Mouse (Mus musculus): Measurements from ENCODE around the gene Rbm19. TPM values are rescaled to one million over a fixed set of nuclear protein-coding genes. Genes with fewer than 3 reads are reported as not detected.

The Rbm19 gene
- polyA plus RNA-seq, 1 experiment from 2014 or later = 23.0 TPM

DNA sequence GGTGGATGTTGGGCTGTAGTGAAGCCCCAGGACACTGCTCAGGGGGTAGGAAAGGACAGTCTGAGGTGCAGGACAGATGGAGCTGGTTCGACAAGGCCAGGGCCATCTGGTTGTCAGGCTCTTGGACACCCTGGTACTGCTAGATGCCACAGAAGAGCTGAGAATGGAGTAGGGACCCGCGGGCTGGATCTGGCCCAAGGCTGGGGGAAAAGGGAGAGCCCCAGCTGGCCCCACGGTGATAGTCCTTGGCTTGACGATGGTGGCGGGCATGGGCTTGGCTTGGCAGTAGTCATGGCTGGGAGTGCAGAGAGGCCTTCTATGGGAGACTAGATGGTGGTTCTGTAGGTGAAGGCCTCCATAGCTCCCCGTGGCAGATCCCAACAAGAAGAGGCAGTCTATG lies 12.8 kb downstream of the Rbm19 start:
- no peak for DNase-seq (ENCODE audit: low spot score, missing footprints)
- no peak for ATAC-seq (ENCODE audit: low FRiP score)
- Histone ChIP-seq H3K9me3 (ENCODE audit: control insufficient read depth, low read length) (no peaks in the 10 kb centered on the region), H3K4me2 (no peak overlapping the region), H3K4me3 (ENCODE audit: low read depth, low read length) (no peak overlapping the region), H3K27ac (ENCODE audit: low read depth, low read length) (no peak overlapping the region), H3K36me3 (ENCODE audit: control insufficient read depth, insufficient read depth, low read length) (peaks cover 15% of the 10 kb centered on the region), H3K27me3 (ENCODE audit: control insufficient read depth, insufficient read depth, low read length) (no peaks in the 10 kb centered on the region), H3K9ac (ENCODE audit: low read length) (no peak overlapping the region), H3K4me1 (ENCODE audit: control insufficient read depth, insufficient read depth, low read length) (no peaks in the 10 kb centered on the region)
- 94% methylated on average over 7 of the region's 7 CpGs for WGBS

DNA sequence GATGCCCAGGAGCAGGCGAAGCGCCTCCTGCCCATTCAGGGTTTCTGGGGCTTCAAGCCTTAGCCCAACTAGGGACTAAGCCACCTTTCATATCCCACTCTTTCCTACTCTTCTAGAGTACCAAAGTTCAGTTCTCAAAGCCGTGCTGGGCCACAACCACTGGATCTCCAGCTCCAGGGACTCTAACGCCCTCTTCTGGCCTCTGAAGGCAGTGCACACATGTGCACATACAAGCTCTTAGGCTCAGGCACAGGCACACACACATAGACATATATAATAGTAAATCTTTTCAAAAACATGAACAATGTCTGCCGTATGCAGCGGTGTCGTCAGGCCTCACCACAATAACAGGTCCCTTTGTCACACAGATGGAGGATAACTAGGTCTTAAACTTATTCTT lies 13.5 kb downstream of the Rbm19 start:
- Histone ChIP-seq H3K27me3 (ENCODE audit: control insufficient read depth, insufficient read depth, low read length) (no peaks in the 10 kb centered on the region), H3K27ac (ENCODE audit: low read depth, low read length) (no peak overlapping the region), H3K9ac (ENCODE audit: low read length) (no peak overlapping the region), H3K9me3 (ENCODE audit: control insufficient read depth, low read length) (no peaks in the 10 kb centered on the region), H3K4me2 (no peak overlapping the region), H3K4me1 (ENCODE audit: control insufficient read depth, insufficient read depth, low read length) (no peaks in the 10 kb centered on the region), H3K4me3 (ENCODE audit: low read depth, low read length) (no peak overlapping the region), H3K36me3 (ENCODE audit: control insufficient read depth, insufficient read depth, low read length) (peaks cover 10% of the 10 kb centered on the region)
- no peak for ATAC-seq (ENCODE audit: low FRiP score)
- no peak for DNase-seq (ENCODE audit: low spot score, missing footprints)
- WGBS = 92% methylated on average over 7 of the region's 7 CpGs

DNA sequence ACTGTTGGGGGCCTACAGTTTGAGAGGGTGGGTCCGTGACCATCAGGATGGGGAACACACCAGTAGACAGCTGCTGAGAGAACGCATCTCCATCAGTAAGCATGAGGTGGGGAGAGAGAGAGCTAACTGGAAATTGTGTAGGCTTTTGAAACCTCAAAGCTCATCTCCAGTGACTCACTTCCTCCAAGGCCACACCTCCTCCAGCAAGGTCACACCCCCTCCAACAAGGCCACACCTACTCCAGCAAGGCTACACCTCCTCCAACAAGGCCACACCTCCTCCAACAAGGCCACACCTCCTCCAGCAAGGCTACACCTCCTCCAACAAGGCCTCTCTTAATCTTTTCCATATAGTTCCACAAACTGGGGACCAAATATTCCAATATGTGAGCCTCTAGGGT lies 13.9 kb downstream of the Rbm19 start:
- no peak overlapping the region for H3K27ac ChIP-seq (ENCODE audit: low read depth, low read length)
- H3K9ac ChIP-seq (ENCODE audit: low read length) = no peak overlapping the region
- no peak for ATAC-seq (ENCODE audit: low FRiP score)
- no peaks in the 10 kb centered on the region for H3K27me3 ChIP-seq (ENCODE audit: control insufficient read depth, insufficient read depth, low read length)
- peaks cover 9% of the 10 kb centered on the region for H3K36me3 ChIP-seq (ENCODE audit: control insufficient read depth, insufficient read depth, low read length)
- peak; percentile 72 for DNase-seq (ENCODE audit: low spot score, missing footprints)
- H3K9me3 ChIP-seq (ENCODE audit: control insufficient read depth, low read length) = no peaks in the 10 kb centered on the region
- H3K4me2 ChIP-seq = no peak overlapping the region
- H3K4me3 ChIP-seq (ENCODE audit: low read depth, low read length) = no peak overlapping the region
- H3K4me1 ChIP-seq (ENCODE audit: control insufficient read depth, insufficient read depth, low read length) = no peaks in the 10 kb centered on the region
- WGBS = 94% methylated on average over 2 of the region's 2 CpGs

DNA sequence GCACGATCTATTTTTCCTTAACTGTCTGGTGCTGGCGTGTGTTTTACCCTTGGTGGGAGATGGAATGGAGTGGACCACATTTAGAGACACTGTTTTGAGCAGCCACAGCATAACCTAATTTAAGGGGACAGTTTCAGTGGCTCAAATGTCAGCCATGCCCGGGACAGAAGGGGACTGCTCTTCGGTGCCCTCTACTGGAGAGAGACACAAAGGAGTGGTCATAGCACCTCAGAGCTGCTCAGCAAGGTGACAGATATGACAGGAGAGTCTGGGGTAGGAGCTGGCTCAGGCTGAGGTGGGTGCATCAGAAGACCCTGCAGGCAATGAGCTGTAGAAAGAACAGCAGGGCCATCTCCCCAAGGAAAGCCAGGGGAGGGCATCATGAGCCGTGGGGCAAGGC lies 15.3 kb downstream of the Rbm19 start:
- Histone ChIP-seq H3K27me3 (ENCODE audit: control insufficient read depth, insufficient read depth, low read length) (no peaks in the 10 kb centered on the region), H3K27ac (ENCODE audit: low read depth, low read length) (no peak overlapping the region), H3K9me3 (ENCODE audit: control insufficient read depth, low read length) (no peaks in the 10 kb centered on the region), H3K9ac (ENCODE audit: low read length) (no peak overlapping the region), H3K36me3 (ENCODE audit: control insufficient read depth, insufficient read depth, low read length) (peaks cover 3% of the 10 kb centered on the region), H3K4me2 (no peak overlapping the region), H3K4me3 (ENCODE audit: low read depth, low read length) (no peak overlapping the region), H3K4me1 (ENCODE audit: control insufficient read depth, insufficient read depth, low read length) (peaks cover 5% of the 10 kb centered on the region)
- no peak for ATAC-seq (ENCODE audit: low FRiP score)
- peak; percentile 93 for DNase-seq (ENCODE audit: low spot score, missing footprints)
- 62% methylated on average over 5 of the region's 5 CpGs for WGBS

DNA sequence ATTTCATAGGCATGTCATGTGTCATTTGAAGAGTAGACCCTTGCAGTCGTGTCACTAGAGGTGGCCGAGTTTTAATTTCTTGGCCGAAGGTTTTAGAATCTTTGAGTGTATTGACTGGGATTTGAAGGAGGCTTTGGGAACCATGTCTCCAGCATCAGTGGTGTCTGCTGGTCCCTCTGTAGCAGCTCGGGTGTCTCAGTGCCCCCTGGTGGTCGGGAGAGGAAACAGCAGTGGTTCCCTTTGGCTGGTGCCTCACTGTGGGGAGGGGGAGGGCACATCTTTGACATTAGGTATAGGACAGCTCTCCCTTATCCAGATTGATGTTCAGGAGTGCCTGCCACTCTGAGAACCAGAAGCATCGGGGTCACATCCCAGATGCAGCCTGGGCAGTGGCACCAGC lies 17.7 kb downstream of the Rbm19 start:
- 38% methylated on average over 6 of the region's 6 CpGs for WGBS
- DNase-seq (ENCODE audit: low spot score, missing footprints) (peak; percentile 92), ATAC-seq (ENCODE audit: low FRiP score) (no peak)
- Histone ChIP-seq H3K9ac (ENCODE audit: low read length) (no peak overlapping the region), H3K4me2 (no peak overlapping the region), H3K27ac (ENCODE audit: low read depth, low read length) (no peak overlapping the region), H3K4me3 (ENCODE audit: low read depth, low read length) (no peak overlapping the region), H3K36me3 (ENCODE audit: control insufficient read depth, insufficient read depth, low read length) (peaks cover 3% of the 10 kb centered on the region), H3K9me3 (ENCODE audit: control insufficient read depth, low read length) (no peaks in the 10 kb centered on the region), H3K27me3 (ENCODE audit: control insufficient read depth, insufficient read depth, low read length) (no peaks in the 10 kb centered on the region), H3K4me1 (ENCODE audit: control insufficient read depth, insufficient read depth, low read length) (peaks cover 5% of the 10 kb centered on the region)

DNA sequence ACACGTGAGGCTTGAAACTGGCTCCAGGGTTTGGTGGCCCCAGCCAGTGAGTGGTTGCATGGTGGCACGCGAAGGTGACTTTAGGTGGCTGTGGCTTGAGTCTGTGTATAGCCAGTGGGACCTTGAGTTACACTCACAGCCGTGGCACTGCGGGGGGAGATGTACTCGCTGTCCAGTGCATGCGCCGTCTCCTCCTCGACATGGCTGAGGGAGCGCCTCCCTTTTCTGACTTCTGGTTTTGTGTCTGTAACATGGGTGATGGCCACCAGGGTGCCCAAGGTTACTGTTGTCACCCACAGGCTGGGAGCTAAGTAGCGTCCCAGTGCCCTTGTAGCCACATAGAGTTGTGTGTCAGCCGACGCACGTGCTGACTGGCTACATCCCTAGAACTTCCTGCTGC lies 19.1 kb downstream of the Rbm19 start:
- Histone ChIP-seq H3K9me3 (ENCODE audit: control insufficient read depth, low read length) (no peaks in the 10 kb centered on the region), H3K4me3 (ENCODE audit: low read depth, low read length) (no peak overlapping the region), H3K27ac (ENCODE audit: low read depth, low read length) (no peak overlapping the region), H3K27me3 (ENCODE audit: control insufficient read depth, insufficient read depth, low read length) (peaks cover 1% of the 10 kb centered on the region; the same call in 1 of the 2 replicates), H3K36me3 (ENCODE audit: control insufficient read depth, insufficient read depth, low read length) (no peaks in the 10 kb centered on the region; the same call in 1 of the 2 replicates), H3K4me1 (ENCODE audit: control insufficient read depth, insufficient read depth, low read length) (peaks cover 5% of the 10 kb centered on the region), H3K9ac (ENCODE audit: low read length) (no peak overlapping the region), H3K4me2 (no peak overlapping the region)
- WGBS = 90% methylated on average over 14 of the region's 14 CpGs
- ATAC-seq (ENCODE audit: low FRiP score) (no peak), DNase-seq (ENCODE audit: low spot score, missing footprints) (no peak)

DNA sequence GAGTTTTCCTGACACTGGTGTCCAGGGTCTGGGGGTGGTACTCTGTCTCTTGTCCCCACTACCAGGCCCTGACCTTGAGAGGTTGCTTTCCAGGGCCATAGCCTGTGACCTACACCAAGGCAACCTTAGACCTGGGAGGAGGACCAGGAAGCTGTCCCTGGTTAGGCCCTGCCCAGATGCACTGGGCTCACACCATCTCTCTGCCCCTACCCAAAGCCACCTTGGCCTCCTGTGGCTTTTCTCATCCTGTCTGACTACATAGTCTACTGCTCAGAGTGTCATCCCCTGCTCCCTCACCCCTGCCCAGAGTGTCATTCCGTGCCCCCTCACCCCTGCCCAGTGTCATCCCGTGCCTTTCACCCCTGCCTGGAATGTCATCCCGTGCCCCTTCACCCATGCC lies 19.6 kb downstream of the Rbm19 start:
- ATAC-seq (ENCODE audit: low FRiP score) (0 out of 2 replicates have a peak, but pooled peaks have one; percentile 1), DNase-seq (ENCODE audit: low spot score, missing footprints) (no peak)
- Histone ChIP-seq H3K4me1 (ENCODE audit: control insufficient read depth, insufficient read depth, low read length) (peaks cover 5% of the 10 kb centered on the region), H3K4me2 (no peak overlapping the region), H3K27ac (ENCODE audit: low read depth, low read length) (no peak overlapping the region), H3K27me3 (ENCODE audit: control insufficient read depth, insufficient read depth, low read length) (peaks cover 2% of the 10 kb centered on the region), H3K4me3 (ENCODE audit: low read depth, low read length) (no peak overlapping the region), H3K9ac (ENCODE audit: low read length) (no peak overlapping the region), H3K9me3 (ENCODE audit: control insufficient read depth, low read length) (no peaks in the 10 kb centered on the region), H3K36me3 (ENCODE audit: control insufficient read depth, insufficient read depth, low read length) (no peaks in the 10 kb centered on the region; the same call in 1 of the 2 replicates)
- 47% methylated on average over 3 of the region's 3 CpGs for WGBS

DNA sequence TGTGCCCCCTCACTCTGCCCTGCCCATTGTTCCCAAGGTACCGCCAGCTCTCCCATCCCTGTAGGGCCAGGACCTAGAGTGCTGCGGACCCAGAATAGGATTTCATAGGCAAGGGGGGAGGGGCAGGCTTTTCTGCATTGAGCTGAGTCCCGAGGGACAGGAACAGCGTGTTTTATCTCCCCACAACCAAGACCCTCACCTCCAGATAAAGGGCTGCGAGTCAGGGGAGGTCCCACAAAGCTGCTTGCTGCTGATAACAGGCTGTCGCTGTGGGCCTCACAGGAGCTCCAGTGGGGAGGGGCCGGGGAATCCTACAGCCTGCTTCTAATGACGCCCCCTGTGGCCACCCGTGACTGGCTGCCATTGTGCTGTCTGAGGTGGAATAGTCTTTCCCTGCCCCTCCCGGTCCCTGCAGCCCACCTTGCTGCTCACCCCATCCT lies 20.0 kb downstream of the Rbm19 start:
- H3K4me1 ChIP-seq (ENCODE audit: control insufficient read depth, insufficient read depth, low read length) = peaks cover 5% of the 10 kb centered on the region
- no peaks in the 10 kb centered on the region for H3K9me3 ChIP-seq (ENCODE audit: control insufficient read depth, low read length)
- ATAC-seq (ENCODE audit: low FRiP score) (peak; percentile 44; the same call in 1 of the 2 replicates), DNase-seq (ENCODE audit: low spot score, missing footprints) (no peak)
- H3K4me3 ChIP-seq (ENCODE audit: low read depth, low read length) = no peak overlapping the region
- H3K4me2 ChIP-seq = no peak overlapping the region
- peaks cover 6% of the 10 kb centered on the region for H3K27me3 ChIP-seq (ENCODE audit: control insufficient read depth, insufficient read depth, low read length)
- H3K27ac ChIP-seq (ENCODE audit: low read depth, low read length) = 0 out of 2 replicates have a peak overlapping the region, but pooled peaks have one; percentile 40
- H3K9ac ChIP-seq (ENCODE audit: low read length) = no peak overlapping the region
- no peaks in the 10 kb centered on the region; the same call in 1 of the 2 replicates for H3K36me3 ChIP-seq (ENCODE audit: control insufficient read depth, insufficient read depth, low read length)
- WGBS = 31% methylated on average over 10 of the region's 10 CpGs

DNA sequence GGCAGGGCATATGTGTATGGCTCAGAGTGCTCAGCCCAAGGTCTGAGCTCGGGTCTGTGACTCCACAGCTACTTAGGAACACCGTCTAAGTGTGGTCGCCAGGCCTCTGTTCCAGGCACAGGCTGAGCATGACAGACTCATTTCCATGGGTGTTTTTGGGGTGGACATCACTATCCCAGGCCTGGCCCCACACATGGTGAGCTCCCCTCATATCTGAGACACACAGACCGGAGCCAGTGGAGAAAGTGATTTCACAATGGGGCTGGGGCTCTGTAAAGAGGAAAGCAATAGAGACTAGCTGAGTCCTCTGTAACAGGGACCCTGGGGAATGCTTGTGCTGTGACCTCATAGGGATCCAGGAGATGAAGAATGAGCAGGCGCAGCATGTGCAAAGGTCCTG lies 20.8 kb downstream of the Rbm19 start:
- no peak for ATAC-seq (ENCODE audit: low FRiP score)
- H3K9ac ChIP-seq (ENCODE audit: low read length) = no peak overlapping the region; the same call in 1 of the 2 replicates
- H3K4me3 ChIP-seq (ENCODE audit: low read depth, low read length) = no peak overlapping the region
- H3K4me1 ChIP-seq (ENCODE audit: control insufficient read depth, insufficient read depth, low read length) = peaks cover 5% of the 10 kb centered on the region
- no peak for DNase-seq (ENCODE audit: low spot score, missing footprints)
- peaks cover 13% of the 10 kb centered on the region for H3K27me3 ChIP-seq (ENCODE audit: control insufficient read depth, insufficient read depth, low read length)
- WGBS = 94% methylated on average over 5 of the region's 5 CpGs
- H3K9me3 ChIP-seq (ENCODE audit: control insufficient read depth, low read length) = no peaks in the 10 kb centered on the region
- no peaks in the 10 kb centered on the region; the same call in 1 of the 2 replicates for H3K36me3 ChIP-seq (ENCODE audit: control insufficient read depth, insufficient read depth, low read length)
- H3K4me2 ChIP-seq = no peak overlapping the region
- H3K27ac ChIP-seq (ENCODE audit: low read depth, low read length) = peak overlapping the region; percentile 40

Data from midbrain, embryonic 11.5 days (tissue).